Mouse (Mus musculus) MEL (cell line): ENCODE results near the gene Ptprn2. TPM values are rescaled to one million over a fixed set of nuclear protein-coding genes. Genes with fewer than 3 reads are reported as not detected.

Experiments
- DNase-seq: peaks from one replicate; pipeline ENCODE4 v3.0.0; 2011; ENCODE audit warnings: low read depth, low spot score
- H3K27ac ChIP-seq: 2 replicates; pipeline ENCODE4 v1.5.1; 2012; ENCODE audit warnings: low read depth, mild to moderate bottlenecking, control low read depth, low read length, moderate library complexity; ENCODE audit not compliant: control insufficient read depth
- H3K27me3 ChIP-seq, 2 experiments: fragments of 150-350 bp in 1 of 2; sonication (generic) in 1 of 2; 2 replicates each; pipeline ENCODE4 v1.6.1; 2012; ENCODE audit warnings: low read length in 2 of 2, mild to moderate bottlenecking in 2 of 2, improper control_type of control experiment in 1 of 2, moderate library complexity in 1 of 2; ENCODE audit not compliant: insufficient read depth in 2 of 2, control insufficient read depth in 1 of 2
- H3K36me3 ChIP-seq, 2 experiments: 2 replicates each; pipeline ENCODE4 v1.6.1; 2012 to 2014; ENCODE audit warnings: low read length in 2 of 2, improper control_type of control experiment in 1 of 2, inconsistent platforms in 1 of 2, mild to moderate bottlenecking in 1 of 2; ENCODE audit not compliant: insufficient read depth in 2 of 2, control insufficient read depth in 1 of 2
- H3K4me1 ChIP-seq, 2 experiments: fragments of 150-350 bp in 1 of 2; sonication (generic) in 1 of 2; 2 replicates each; pipeline ENCODE4 v1.6.1; 2012; ENCODE audit warnings: low read length in 2 of 2, improper control_type of control experiment in 1 of 2, mild to moderate bottlenecking in 1 of 2; ENCODE audit not compliant: insufficient read depth in 2 of 2, control insufficient read depth in 1 of 2
- H3K4me3 ChIP-seq, 2 experiments: fragments of 150-350 bp in 1 of 2; sonication (generic) in 1 of 2; 2 replicates each; pipeline ENCODE4 v1.5.1; 2012; ENCODE audit warnings: low read depth in 2 of 2, low read length in 2 of 2, mild to moderate bottlenecking in 2 of 2, moderate library complexity in 2 of 2, control low read depth in 1 of 2, improper control_type of control experiment in 1 of 2; ENCODE audit not compliant: control insufficient read depth in 1 of 2, insufficient read depth in 1 of 2
- H3K79me2 ChIP-seq: 2 replicates; pipeline ENCODE4 v1.6.1; 2012; ENCODE audit warnings: mild to moderate bottlenecking, low read length, moderate library complexity; ENCODE audit not compliant: control insufficient read depth, poor library complexity, insufficient read depth
- H3K9ac ChIP-seq: 2 replicates; pipeline ENCODE4 v1.6.1; 2012; ENCODE audit warnings: low read depth, mild to moderate bottlenecking, control low read depth, low read length, moderate library complexity; ENCODE audit not compliant: control insufficient read depth, poor library complexity, severe bottlenecking
- H3K9me3 ChIP-seq: fragments of 150-350 bp; sonication (generic); replicated peaks from 2 replicates; pipeline ENCODE4 v1.6.1; 2012; ENCODE audit warnings: mild to moderate bottlenecking, low read length, improper control_type of control experiment, moderate library complexity; ENCODE audit not compliant: insufficient read depth
- CHD1 ChIP-seq: IDR thresholded peaks from 2 replicates; pipeline ENCODE4 v1.6.1; 2012; ENCODE audit warnings: low read depth, mild to moderate bottlenecking, inconsistent platforms, low read length, improper control_type of control experiment
- CHD2 ChIP-seq: IDR thresholded peaks from 2 replicates; pipeline ENCODE4 v1.6.1; 2011; ENCODE audit warnings: low read length, improper control_type of control experiment
- E2F4 ChIP-seq: IDR thresholded peaks from 2 replicates; pipeline ENCODE4 v1.6.1; 2011; ENCODE audit warnings: low read depth, low read length, improper control_type of control experiment, borderline replicate concordance
- GABPA ChIP-seq: IDR thresholded peaks from 2 replicates; pipeline ENCODE4 v1.6.1; 2012; ENCODE audit warnings: low read depth, mild to moderate bottlenecking, inconsistent platforms, low read length, improper control_type of control experiment, moderate library complexity
- JUND ChIP-seq: IDR thresholded peaks from 2 replicates; pipeline ENCODE4 v1.6.1; 2011; ENCODE audit warnings: low read depth, mild to moderate bottlenecking, improper control_type of control experiment, low read length
- KAT2A ChIP-seq: conservative IDR thresholded peaks from 2 replicates; pipeline ENCODE4 v1.6.1; 2012; ENCODE audit warnings: low read depth, low read length, improper control_type of control experiment, inconsistent platforms
- MAX ChIP-seq: IDR thresholded peaks from 2 replicates; pipeline ENCODE4 v1.6.1; 2011; ENCODE audit warnings: low read length, improper control_type of control experiment
- MAZ ChIP-seq: IDR thresholded peaks from 2 replicates; pipeline ENCODE4 v1.6.1; 2012; ENCODE audit warnings: low read depth, mild to moderate bottlenecking, inconsistent platforms, low read length, improper control_type of control experiment
- MEF2A ChIP-seq: IDR thresholded peaks from 2 replicates; pipeline ENCODE4 v1.6.1; 2014; ENCODE audit warnings: low read depth, mild to moderate bottlenecking, inconsistent platforms, low read length, improper control_type of control experiment; ENCODE audit not compliant: poor library complexity, insufficient replicate concordance, severe bottlenecking; ENCODE audit errors: extremely low read depth
- MXI1 ChIP-seq: IDR thresholded peaks from 2 replicates; pipeline ENCODE4 v1.6.1; 2011; ENCODE audit warnings: mild to moderate bottlenecking, low read depth, low read length, improper control_type of control experiment
- MYC ChIP-seq: IDR thresholded peaks from 2 replicates; pipeline ENCODE4 v1.6.1; 2011; ENCODE audit warnings: low read depth, mild to moderate bottlenecking, low read length, improper control_type of control experiment, moderate library complexity
- NELFE ChIP-seq: IDR thresholded peaks from 2 replicates; pipeline ENCODE4 v1.6.1; 2011; ENCODE audit warnings: low read depth, low read length, improper control_type of control experiment
- NRF1 ChIP-seq: IDR thresholded peaks from 2 replicates; pipeline ENCODE4 v1.6.1; 2014; ENCODE audit warnings: low read depth, mild to moderate bottlenecking, inconsistent platforms, low read length, improper control_type of control experiment, moderate library complexity; ENCODE audit not compliant: poor library complexity, insufficient read depth, severe bottlenecking
- POLR2A ChIP-seq, 2 experiments: IDR thresholded peaks; 2 replicates each; pipeline ENCODE4 v1.6.1; 2011 to 2012; ENCODE audit warnings: low read length in 2 of 2, mild to moderate bottlenecking in 2 of 2, control low read depth in 1 of 2, improper control_type of control experiment in 1 of 2, low read depth in 1 of 2, moderate library complexity in 1 of 2; ENCODE audit not compliant: control insufficient read depth in 1 of 2, insufficient read depth in 1 of 2, poor library complexity in 1 of 2
- POLR2AphosphoS2 ChIP-seq: IDR thresholded peaks from 2 replicates; pipeline ENCODE4 v1.6.1; 2011; ENCODE audit warnings: low read length, improper control_type of control experiment
- POLR2AphosphoS5 ChIP-seq: IDR thresholded peaks from 2 replicates; pipeline ENCODE4 v1.6.1; 2012; ENCODE audit warnings: low read depth, borderline replicate concordance, mild to moderate bottlenecking, inconsistent platforms, low read length, moderate library complexity, mixed read lengths
- RAD21 ChIP-seq: IDR thresholded peaks from 2 replicates; pipeline ENCODE4 v1.6.1; 2011; ENCODE audit warnings: mild to moderate bottlenecking, low read depth, low read length, improper control_type of control experiment
- SIN3A ChIP-seq: IDR thresholded peaks from 2 replicates; pipeline ENCODE4 v1.6.1; 2012; ENCODE audit warnings: low read length, improper control_type of control experiment, inconsistent platforms
- SMC3 ChIP-seq: IDR thresholded peaks from 2 replicates; pipeline ENCODE4 v1.6.1; 2011; ENCODE audit warnings: low read depth, low read length, improper control_type of control experiment
- TCF12 ChIP-seq: IDR thresholded peaks from 2 replicates; pipeline ENCODE4 v1.6.1; 2014; ENCODE audit warnings: low read depth, mild to moderate bottlenecking, inconsistent platforms, low read length, improper control_type of control experiment, moderate library complexity
- USF1 ChIP-seq: IDR thresholded peaks from 2 replicates; pipeline ENCODE4 v1.6.1; 2014; ENCODE audit warnings: low read depth, mild to moderate bottlenecking, inconsistent platforms, low read length, improper control_type of control experiment, moderate library complexity
- ZC3H11A ChIP-seq: IDR thresholded peaks from 2 replicates; pipeline ENCODE4 v1.6.1; 2012; ENCODE audit warnings: low read depth, mild to moderate bottlenecking, inconsistent platforms, low read length, improper control_type of control experiment
- ZKSCAN1 ChIP-seq: IDR thresholded peaks from 2 replicates; pipeline ENCODE4 v1.6.1; 2012; ENCODE audit warnings: low read depth, mild to moderate bottlenecking, inconsistent platforms, low read length, improper control_type of control experiment, moderate library complexity
- ZNF384 ChIP-seq: IDR thresholded peaks from 2 replicates; pipeline ENCODE4 v1.6.1; 2012; ENCODE audit warnings: low read depth, mild to moderate bottlenecking, inconsistent platforms, low read length, improper control_type of control experiment
- polyA plus RNA-seq, 2 experiments: library from polyadenylated mRNA; stranded (reverse) in 1 of 2; unstranded in 1 of 2; fragments of >175 nt in 1 of 2; fragments of >200 nt in 1 of 2; gene quantifications; 2 replicates each; pipeline versions ENCODE4 v1.2.1 to v1.2.4; 2012; ENCODE audit warnings: low replicate concordance in 2 of 2, low read depth in 1 of 2; ENCODE audit not compliant: insufficient read length in 2 of 2, insufficient read depth in 1 of 2, missing spikeins in 1 of 2
- total RNA-seq: library from RNA; depleted of rRNA; stranded (reverse); fragments of 300-350 nt; gene quantifications from 2 replicates; pipeline ENCODE4 v1.2.3, GENCODE M21; 2012

The Ptprn2 gene
- total and polyA plus RNA-seq, 3 experiments = not detected

DNA sequence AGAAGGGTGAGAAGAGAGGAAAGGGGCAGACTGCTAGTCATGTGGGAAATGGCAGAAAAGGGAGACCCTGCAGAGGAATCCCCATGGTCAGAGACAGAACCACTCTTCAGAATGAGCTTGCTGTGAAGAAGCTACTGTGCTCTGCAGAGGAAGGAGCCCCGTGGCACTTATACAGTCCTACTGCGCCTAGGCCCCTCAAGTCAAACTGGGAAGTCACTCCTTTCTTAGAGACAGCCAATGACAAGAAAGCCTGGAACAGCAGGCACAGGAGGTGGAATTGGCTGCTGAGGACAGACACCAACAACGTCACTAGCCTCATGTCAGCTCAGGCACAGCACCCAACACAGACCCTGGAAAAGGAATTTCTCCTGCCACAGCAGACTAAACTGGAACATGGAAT, 830.1 kb downstream of the Ptprn2 start:
- H3K4me1 ChIP-seq = no peaks in the 10 kb centered on the region
- no peak overlapping the region for H3K4me3 ChIP-seq
- no peaks in the 10 kb centered on the region for H3K27me3 ChIP-seq
- no peaks in the 10 kb centered on the region for H3K9me3 ChIP-seq
- no peaks in the 10 kb centered on the region for H3K36me3 ChIP-seq
- no peak overlapping the region for H3K27ac ChIP-seq
- TF ChIP-seq USF1 (no peak), SMC3 (no peak), ZC3H11A (no peak), RAD21 (no peak), MEF2A (no peak), SIN3A (no peak), NELFE (no peak), TCF12 (no peak), ZKSCAN1 (no peak), MXI1 (no peak), NRF1 (no peak), JUND (no peak)
- no peaks in the 10 kb centered on the region for H3K79me2 ChIP-seq
- DNase-seq = no peak
- no peak overlapping the region for H3K9ac ChIP-seq

DNA sequence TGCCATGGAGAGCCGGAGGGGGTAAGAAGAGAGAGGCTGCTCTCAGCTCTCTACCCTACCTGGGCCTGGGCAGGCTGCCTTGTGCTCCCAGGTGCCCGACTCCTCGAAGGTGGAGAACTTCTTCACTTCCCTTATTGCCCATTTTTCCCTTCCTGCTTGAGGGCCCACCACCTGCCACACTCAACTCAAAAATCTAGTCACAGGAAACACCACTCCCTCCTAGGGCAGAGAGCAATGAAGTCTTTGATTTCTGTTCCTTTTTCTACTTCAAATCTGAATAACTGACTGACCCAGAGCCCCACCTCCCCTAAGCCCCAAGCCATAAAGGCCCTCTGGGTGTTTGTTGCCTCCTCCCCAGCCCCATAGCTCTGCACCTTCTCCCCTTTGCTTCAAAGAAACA, 832.7 kb downstream of the Ptprn2 start:
- Histone ChIP-seq H3K4me3 (no peak overlapping the region), H3K79me2 (no peaks in the 10 kb centered on the region), H3K9me3 (0 out of 2 replicates have a peak, but pooled peaks cover 2% of the 10 kb centered on the region), H3K36me3 (no peaks in the 10 kb centered on the region), H3K27me3 (no peaks in the 10 kb centered on the region), H3K4me1 (no peaks in the 10 kb centered on the region), H3K9ac (no peak overlapping the region), H3K27ac (no peak overlapping the region)
- DNase-seq = no peak
- TF ChIP-seq ZKSCAN1 (no peak), KAT2A (no peak), GABPA (no peak), MYC (no peak), ZNF384 (no peak), E2F4 (no peak), POLR2A (IDR thresholded peaks at IDR 0.05; ENCODE audit: control insufficient read depth in 1 of 2, insufficient read depth in 1 of 2, low read depth in 1 of 2, low read length in 2 of 2, poor library complexity in 1 of 2) (no peak), POLR2AphosphoS5 (no peak), POLR2AphosphoS2 (no peak), MAZ (no peak), SMC3 (no peak), USF1 (no peak), CHD1 (no peak), CHD2 (no peak), MAX (no peak), SIN3A (no peak)
